Mouse (Mus musculus): ENCODE results near the gene Cib4. TPM values are rescaled to one million over a fixed set of nuclear protein-coding genes. Genes with fewer than 3 reads are reported as not detected.

The Cib4 gene
- polyA plus RNA-seq, 1 experiment from 2014 or later, result not detected

GRCm38 (mm10) chr5:30559986-30560493, 14.4 kb upstream of the Cib4 start:
- Histone ChIP-seq H3K9ac (no peak overlapping the region), H3K27me3 (no peaks in the 10 kb centered on the region), H3K9me3 (replicated peaks) (no peaks in the 10 kb centered on the region), H3K4me3 (replicated peaks) (no peak overlapping the region), H3K4me1 (no peaks in the 10 kb centered on the region), H3K27ac (no peak overlapping the region), H3K36me3 (no peaks in the 10 kb centered on the region), H3K4me2 (no peak overlapping the region)
- no peak for ATAC-seq (replicated peaks; ENCODE audit: low FRiP score)
- 18% methylated on average over 3 of the region's 3 CpGs for WGBS

- Histone ChIP-seq H3K27me3 (no peaks in the 10 kb centered on the region), H3K27ac (no peak overlapping the region), H3K4me1 (no peaks in the 10 kb centered on the region), H3K36me3 (no peaks in the 10 kb centered on the region), H3K4me2 (no peak overlapping the region), H3K9me3 (replicated peaks) (no peaks in the 10 kb centered on the region), H3K4me3 (replicated peaks) (no peak overlapping the region), H3K9ac (no peak overlapping the region)
- ATAC-seq (replicated peaks; ENCODE audit: low FRiP score), result no peak
- 84% methylated on average over 3 of the region's 3 CpGs for WGBS
Observed at GRCm38 (mm10) chr5:30559421-30559820, 13.8 kb upstream of the Cib4 start.

DNA sequence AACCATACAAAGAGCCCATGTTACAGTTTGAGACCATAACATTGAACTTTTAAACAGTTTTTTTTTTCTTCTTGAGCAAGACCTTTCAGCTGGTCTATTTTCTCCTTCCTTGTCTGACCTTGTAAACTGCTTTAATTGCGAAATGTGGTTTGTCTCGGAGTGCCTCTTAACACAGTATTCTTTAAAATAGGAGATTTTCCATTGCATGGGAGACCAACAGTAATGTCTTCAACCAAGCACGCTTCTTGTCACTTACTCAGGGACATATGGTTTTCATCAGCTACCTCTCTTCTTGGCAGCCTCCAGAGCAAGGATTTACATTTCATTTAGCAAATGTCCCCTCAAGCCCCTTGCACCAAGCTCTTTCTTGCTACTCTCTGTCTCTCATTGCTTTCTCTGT, 10.6 kb upstream of the Cib4 start:
- Histone ChIP-seq H3K36me3 (no peaks in the 10 kb centered on the region), H3K9me3 (replicated peaks) (no peaks in the 10 kb centered on the region), H3K4me3 (replicated peaks) (no peak overlapping the region), H3K27ac (no peak overlapping the region), H3K27me3 (no peaks in the 10 kb centered on the region), H3K4me2 (no peak overlapping the region), H3K9ac (no peak overlapping the region), H3K4me1 (no peaks in the 10 kb centered on the region)
- WGBS, result 79% methylated on average over 3 of the region's 3 CpGs
- ATAC-seq (replicated peaks; ENCODE audit: low FRiP score), result no peak

GRCm38 (mm10) chr5:30554981-30555380, 9.3 kb upstream of the Cib4 start:
- no peaks in the 10 kb centered on the region for H3K4me1 ChIP-seq
- no peaks in the 10 kb centered on the region for H3K36me3 ChIP-seq
- no peak for ATAC-seq (replicated peaks; ENCODE audit: low FRiP score)
- H3K4me3 ChIP-seq (replicated peaks), result no peak overlapping the region
- no peak overlapping the region for H3K4me2 ChIP-seq
- H3K9ac ChIP-seq, result no peak overlapping the region
- H3K27ac ChIP-seq, result no peak overlapping the region
- no peaks in the 10 kb centered on the region for H3K27me3 ChIP-seq
- 76% methylated on average over 8 of the region's 8 CpGs for WGBS
- no peaks in the 10 kb centered on the region for H3K9me3 ChIP-seq (replicated peaks)

DNA sequence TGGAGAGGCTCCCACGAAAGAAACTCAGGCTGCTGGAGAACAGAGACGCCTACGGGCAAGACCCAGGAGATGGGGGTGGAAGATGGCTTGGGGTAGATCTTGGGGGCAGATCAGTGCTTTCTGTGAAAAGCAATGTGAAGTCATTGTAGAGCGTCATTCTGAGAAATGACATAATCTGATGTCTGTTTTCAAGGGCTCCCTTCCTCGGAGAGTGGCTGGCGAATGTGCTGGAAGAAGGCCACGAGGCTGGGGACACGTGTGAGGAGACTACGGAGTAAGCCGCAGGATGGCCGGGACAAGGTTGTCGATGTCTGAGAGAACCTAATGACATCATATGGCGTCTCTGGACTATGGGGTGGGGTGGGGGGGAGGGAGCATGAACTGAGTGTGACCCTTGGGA, 8.3 kb upstream of the Cib4 start:
- WGBS, result 90% methylated on average over 13 of the region's 13 CpGs
- no peak overlapping the region for H3K27ac ChIP-seq
- no peak overlapping the region for H3K4me3 ChIP-seq (replicated peaks)
- H3K4me2 ChIP-seq, result no peak overlapping the region
- no peaks in the 10 kb centered on the region for H3K4me1 ChIP-seq
- no peak overlapping the region for H3K9ac ChIP-seq
- ATAC-seq (replicated peaks; ENCODE audit: low FRiP score), result no peak
- no peaks in the 10 kb centered on the region for H3K9me3 ChIP-seq (replicated peaks)
- H3K36me3 ChIP-seq, result no peaks in the 10 kb centered on the region
- H3K27me3 ChIP-seq, result no peaks in the 10 kb centered on the region

DNA sequence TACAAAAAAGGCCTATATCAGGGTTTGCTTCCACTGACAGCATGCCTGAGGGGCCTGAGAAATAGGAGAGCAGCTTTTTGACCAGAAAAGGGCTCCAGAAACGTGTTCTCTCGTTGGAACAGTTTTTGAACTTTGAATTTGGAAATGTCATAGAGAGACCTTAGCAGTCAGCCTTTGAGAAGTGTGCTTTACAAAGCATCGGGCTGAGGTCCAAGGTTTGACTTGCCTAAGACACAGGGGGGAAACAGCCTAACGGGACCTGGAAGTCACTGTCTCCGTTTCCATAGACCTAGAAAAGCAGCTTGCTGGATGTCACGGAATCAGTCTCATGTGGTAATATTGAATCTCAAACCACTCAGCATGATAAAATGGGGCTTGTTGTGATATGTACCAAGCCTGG, 6.4 kb upstream of the Cib4 start:
- no peak overlapping the region for H3K27ac ChIP-seq
- 85% methylated on average over 6 of the region's 6 CpGs for WGBS
- no peaks in the 10 kb centered on the region for H3K4me1 ChIP-seq
- no peaks in the 10 kb centered on the region for H3K36me3 ChIP-seq
- no peaks in the 10 kb centered on the region for H3K27me3 ChIP-seq
- no peak overlapping the region for H3K4me3 ChIP-seq (replicated peaks)
- no peaks in the 10 kb centered on the region for H3K9me3 ChIP-seq (replicated peaks)
- H3K9ac ChIP-seq, result no peak overlapping the region
- no peak overlapping the region for H3K4me2 ChIP-seq
- ATAC-seq (replicated peaks; ENCODE audit: low FRiP score), result no peak

- no peak overlapping the region for H3K27ac ChIP-seq
- H3K27me3 ChIP-seq, result no peaks in the 10 kb centered on the region
- no peaks in the 10 kb centered on the region for H3K4me1 ChIP-seq
- no peaks in the 10 kb centered on the region for H3K36me3 ChIP-seq
- no peak overlapping the region for H3K4me2 ChIP-seq
- 86% methylated on average over 8 of the region's 8 CpGs for WGBS
- H3K9ac ChIP-seq, result no peak overlapping the region
- no peak overlapping the region for H3K4me3 ChIP-seq (replicated peaks)
- ATAC-seq (replicated peaks; ENCODE audit: low FRiP score), result no peak
- no peaks in the 10 kb centered on the region for H3K9me3 ChIP-seq (replicated peaks)
Observed at GRCm38 (mm10) chr5:30551022-30551638, 5.5 kb upstream of the Cib4 start.

DNA sequence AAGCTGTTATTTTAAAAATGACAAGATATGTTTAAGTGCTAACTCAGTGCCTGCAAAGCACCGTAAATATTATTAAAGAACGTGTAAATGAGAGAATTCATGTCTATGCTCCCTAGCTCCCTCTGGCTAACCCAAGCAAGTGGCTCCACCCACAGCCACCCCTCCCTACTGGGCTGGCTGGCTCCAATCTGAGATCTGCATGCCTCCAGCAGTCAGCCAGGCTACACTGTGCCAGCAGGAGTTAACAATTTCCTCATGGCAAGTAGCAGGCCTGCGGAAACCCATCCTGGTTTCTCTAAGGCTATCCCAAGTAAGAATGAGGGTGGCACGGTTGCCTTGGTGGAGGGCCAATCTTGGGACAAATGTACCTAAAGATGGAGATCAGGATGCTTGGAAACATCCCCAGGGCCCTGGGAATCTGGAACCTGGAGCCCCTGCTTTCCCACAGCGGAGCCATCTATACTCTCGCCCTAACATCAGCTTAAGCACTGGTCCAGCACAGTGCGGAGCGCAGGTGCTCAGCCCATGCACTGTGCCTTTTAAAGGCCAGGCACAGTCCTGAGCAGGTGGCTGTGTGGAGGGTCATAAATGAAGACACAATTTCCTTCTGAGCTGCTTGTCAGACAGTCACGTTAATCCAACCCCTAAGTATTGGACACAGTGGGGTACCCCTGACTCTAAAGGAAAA, 4.8 kb upstream of the Cib4 start:
- Histone ChIP-seq H3K4me3 (replicated peaks) (no peak overlapping the region), H3K4me2 (no peak overlapping the region), H3K4me1 (no peaks in the 10 kb centered on the region), H3K27me3 (no peaks in the 10 kb centered on the region), H3K9ac (no peak overlapping the region), H3K9me3 (replicated peaks) (no peaks in the 10 kb centered on the region), H3K27ac (no peak overlapping the region), H3K36me3 (no peaks in the 10 kb centered on the region)
- WGBS, result 63% methylated on average over 9 of the region's 9 CpGs
- no peak for ATAC-seq (replicated peaks; ENCODE audit: low FRiP score)

GRCm38 (mm10) chr5:30548681-30549080, 3.0 kb upstream of the Cib4 start:
- Histone ChIP-seq H3K9ac (no peak overlapping the region), H3K4me3 (replicated peaks) (no peak overlapping the region), H3K4me1 (no peaks in the 10 kb centered on the region), H3K9me3 (replicated peaks) (no peaks in the 10 kb centered on the region), H3K27ac (no peak overlapping the region), H3K36me3 (no peaks in the 10 kb centered on the region), H3K4me2 (no peak overlapping the region), H3K27me3 (no peaks in the 10 kb centered on the region)
- no peak for ATAC-seq (replicated peaks; ENCODE audit: low FRiP score)
- 45% methylated on average over 2 of the region's 2 CpGs for WGBS

DNA sequence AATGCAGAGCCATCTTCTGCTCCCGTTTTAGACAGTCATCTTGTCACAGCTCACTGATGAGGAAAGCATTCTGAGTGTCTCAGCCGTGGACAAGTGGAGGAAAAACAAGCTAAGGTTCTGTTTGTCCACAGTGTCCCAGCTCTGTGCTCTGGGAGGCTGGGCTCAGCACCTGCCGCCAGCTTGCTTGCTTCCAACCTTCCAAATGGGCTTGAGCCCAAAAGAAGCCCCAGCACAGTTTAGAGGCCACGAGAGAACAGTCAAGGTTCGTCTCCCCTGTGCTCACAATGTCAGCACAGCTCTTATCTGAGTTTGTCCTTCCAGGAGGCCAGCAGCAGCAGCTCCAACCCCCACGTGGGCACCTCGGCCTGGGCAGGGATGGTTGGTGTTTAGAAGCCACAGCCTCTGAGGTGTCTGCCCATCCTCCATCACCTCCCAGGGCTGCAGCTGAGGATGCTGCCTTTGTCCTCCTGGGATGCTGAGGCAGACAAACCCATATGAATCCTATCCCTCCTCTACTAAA, 9.5 kb downstream of the Cib4 start:
- 0 out of 2 replicates have a peak, but pooled peaks cover 5% of the 10 kb centered on the region for H3K4me1 ChIP-seq
- no peak overlapping the region for H3K4me3 ChIP-seq (replicated peaks)
- H3K27me3 ChIP-seq, result no peaks in the 10 kb centered on the region
- H3K36me3 ChIP-seq, result no peaks in the 10 kb centered on the region
- ATAC-seq (replicated peaks; ENCODE audit: low FRiP score), result no peak
- H3K9me3 ChIP-seq (replicated peaks), result no peaks in the 10 kb centered on the region
- 45% methylated on average over 7 of the region's 7 CpGs for WGBS
- no peak overlapping the region for H3K4me2 ChIP-seq
- H3K9ac ChIP-seq, result no peak overlapping the region
- H3K27ac ChIP-seq, result no peak overlapping the region

DNA sequence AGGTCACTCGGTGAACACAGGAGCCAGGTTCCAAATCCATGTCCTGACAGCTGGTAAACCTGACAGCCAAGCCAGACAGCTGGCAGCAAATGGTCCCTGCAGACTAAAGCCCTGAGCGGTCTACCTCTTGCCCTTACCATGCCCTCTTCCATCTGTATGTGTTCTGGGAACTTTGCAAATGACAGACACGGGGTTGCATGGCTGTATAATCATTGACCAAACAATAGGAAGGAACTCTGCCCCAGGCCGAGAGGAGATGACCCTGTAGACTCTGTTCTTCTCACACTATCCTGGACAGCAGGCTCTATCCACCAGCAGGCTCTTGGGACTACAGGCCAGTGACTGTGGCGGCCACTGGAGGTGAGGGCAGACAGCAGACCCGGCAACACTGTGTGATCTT, 11.0 kb downstream of the Cib4 start:
- Histone ChIP-seq H3K27me3 (0 out of 2 replicates have a peak, but pooled peaks cover under 1% of the 10 kb centered on the region), H3K27ac (no peak overlapping the region), H3K36me3 (no peaks in the 10 kb centered on the region), H3K4me2 (no peak overlapping the region), H3K9ac (no peak overlapping the region), H3K9me3 (replicated peaks) (no peaks in the 10 kb centered on the region), H3K4me3 (replicated peaks) (no peak overlapping the region), H3K4me1 (0 out of 2 replicates have a peak, but pooled peaks cover 5% of the 10 kb centered on the region)
- WGBS, result 73% methylated on average over 6 of the region's 6 CpGs
- ATAC-seq (replicated peaks; ENCODE audit: low FRiP score), result no peak

DNA sequence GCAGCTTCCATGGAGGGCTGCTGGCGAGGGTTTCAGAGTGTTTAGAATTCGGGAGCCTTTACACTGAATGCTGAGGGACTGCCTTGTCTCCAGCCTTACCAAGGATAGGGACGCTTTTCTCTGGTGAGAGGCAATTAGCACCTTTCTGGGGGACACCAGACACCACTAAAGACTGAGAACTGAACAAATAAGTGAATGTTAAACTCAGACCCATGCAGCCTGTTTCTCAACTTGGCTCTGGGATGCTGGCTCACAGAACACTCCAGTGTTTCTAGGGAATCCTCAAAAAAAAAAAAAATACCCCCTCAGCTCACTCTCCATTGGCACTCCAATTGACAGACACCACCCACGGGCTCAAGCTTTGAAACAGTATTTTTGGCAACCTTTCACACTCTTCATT, 16.7 kb downstream of the Cib4 start:
- no peak overlapping the region for H3K4me3 ChIP-seq (replicated peaks)
- no peak overlapping the region for H3K9ac ChIP-seq
- no peak overlapping the region for H3K4me2 ChIP-seq
- H3K36me3 ChIP-seq, result no peaks in the 10 kb centered on the region
- H3K27me3 ChIP-seq, result 0 out of 2 replicates have a peak, but pooled peaks cover 14% of the 10 kb centered on the region
- 31% methylated on average over 4 of the region's 4 CpGs for WGBS
- no peak overlapping the region for H3K27ac ChIP-seq
- no peak for ATAC-seq (replicated peaks; ENCODE audit: low FRiP score)
- peaks cover 13% of the 10 kb centered on the region for H3K4me1 ChIP-seq
- no peaks in the 10 kb centered on the region for H3K9me3 ChIP-seq (replicated peaks)
